Mouse (Mus musculus): ENCODE measurements around the gene Vav3.

Gene Vav3

DNA sequence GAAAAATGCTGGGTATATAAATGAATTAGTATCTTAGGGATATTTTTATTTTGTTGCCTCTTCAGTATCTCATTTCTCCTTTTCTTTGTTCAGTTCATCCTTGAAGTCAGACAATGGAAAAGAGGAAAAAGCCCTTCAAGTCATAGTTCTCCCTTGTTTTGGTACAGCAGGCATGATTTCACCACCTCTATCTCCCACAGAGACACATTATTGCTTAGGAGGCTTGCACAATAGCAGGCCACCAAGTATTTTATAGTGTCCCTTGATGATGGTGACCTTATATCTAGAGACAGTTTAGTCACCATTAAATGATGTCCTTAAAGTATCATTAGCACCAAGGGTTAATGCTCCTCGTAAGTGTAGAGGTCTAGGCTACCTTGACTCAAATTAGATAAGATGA is 171.4 kb downstream of the Vav3 start:
- DNase-seq (ENCODE audit: low read depth) = no peak

DNA sequence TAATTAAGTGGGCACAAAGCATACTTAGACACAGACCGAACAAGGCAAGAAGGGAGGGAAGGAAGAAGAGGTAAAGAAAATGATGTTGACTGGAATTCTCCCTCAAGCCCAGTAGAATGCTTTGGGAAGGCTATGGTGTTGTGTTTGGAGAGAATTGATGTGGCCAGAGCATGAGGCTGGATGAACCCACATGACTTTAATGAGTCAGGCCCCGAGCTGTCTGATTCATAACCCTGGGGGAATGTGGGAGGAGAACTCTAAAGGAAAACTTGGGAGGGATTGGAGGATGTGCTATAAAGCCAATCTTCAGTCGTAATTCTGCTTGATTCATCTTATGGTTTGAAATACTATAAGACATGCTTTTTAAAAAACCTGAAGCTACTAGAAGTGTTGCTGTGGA is 175.0 kb downstream of the Vav3 start:
- peak; percentile 87 for DNase-seq (ENCODE audit: low read depth)

DNA sequence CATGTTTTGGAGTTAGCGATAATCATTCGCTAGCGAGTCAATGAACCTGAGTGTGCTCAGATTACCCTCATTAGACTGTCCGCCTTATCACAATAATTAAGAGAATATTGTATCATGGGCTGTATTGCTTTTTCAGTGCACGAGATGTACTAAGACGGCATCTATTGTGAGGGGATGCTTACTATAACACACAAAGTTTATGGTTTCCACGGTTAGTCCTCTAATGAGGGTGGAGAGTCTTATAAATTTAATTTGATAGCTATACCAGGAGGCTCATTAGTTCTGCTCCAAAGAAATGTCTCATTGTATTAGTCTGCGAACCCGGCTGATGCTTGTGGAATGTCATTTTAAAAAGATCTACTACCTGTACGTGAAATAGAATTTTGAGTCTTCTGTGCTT is 175.9 kb downstream of the Vav3 start:
- no peak for DNase-seq (ENCODE audit: low read depth)

DNA sequence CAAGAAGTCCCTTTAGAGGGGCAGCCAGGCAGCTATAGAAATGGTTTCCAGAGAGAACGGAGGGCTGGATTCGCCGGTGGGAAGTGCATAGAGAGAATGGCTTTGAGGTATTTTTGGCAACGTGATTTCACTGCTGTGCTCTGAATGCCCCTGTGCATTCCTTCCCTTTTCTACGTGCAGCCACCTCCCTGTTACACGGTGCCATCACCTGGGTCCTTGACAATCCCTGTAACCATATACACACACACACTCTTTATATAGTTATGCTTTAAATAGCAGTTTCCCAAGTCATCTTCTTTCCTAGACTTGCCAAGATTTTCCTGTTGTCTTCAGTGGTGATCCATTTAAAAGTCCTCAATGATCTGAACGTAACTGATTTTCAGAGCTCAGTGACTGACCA is 181.7 kb downstream of the Vav3 start:
- DNase-seq (ENCODE audit: low read depth) = no peak

DNA sequence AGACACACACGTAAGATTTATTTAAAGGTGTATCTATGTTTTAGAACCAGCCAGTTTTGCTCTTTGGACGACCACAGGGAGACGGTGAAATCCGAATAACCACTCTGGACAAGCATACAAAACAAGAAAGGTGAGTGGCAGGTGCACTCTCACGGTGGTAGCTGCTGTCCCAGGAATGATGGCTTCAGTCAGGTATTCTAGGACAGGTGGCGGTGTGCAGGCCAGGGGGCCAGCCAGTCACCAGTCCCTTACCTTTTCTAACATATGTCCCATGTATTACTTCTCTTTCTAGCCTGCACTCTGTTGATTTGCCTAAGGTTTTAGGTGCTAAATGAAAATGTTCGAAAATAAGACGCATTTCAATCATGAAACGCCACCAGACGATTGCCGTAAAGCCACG is 185.4 kb downstream of the Vav3 start:
- DNase-seq (ENCODE audit: low read depth) = no peak

DNA sequence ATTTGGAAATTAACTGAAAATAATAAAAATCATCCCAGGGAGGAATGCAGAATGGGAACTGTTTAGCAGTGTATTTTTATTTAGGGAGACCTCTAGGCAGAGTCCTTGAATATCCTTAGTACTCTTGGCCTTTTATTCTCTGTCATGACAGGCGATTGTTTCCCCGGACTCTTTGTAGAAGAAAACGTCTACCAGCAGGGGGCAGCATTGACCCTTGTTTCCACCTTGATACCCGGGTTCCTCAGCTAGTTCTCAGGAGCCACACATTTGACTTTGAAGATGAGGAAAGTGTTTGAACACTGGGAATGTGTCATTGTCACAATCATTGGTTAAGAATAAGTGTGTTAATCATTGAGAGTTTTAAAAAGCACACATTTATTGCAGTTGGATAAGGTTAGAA is 185.8 kb downstream of the Vav3 start:
- peak; percentile 91 for DNase-seq (ENCODE audit: low read depth)

DNA sequence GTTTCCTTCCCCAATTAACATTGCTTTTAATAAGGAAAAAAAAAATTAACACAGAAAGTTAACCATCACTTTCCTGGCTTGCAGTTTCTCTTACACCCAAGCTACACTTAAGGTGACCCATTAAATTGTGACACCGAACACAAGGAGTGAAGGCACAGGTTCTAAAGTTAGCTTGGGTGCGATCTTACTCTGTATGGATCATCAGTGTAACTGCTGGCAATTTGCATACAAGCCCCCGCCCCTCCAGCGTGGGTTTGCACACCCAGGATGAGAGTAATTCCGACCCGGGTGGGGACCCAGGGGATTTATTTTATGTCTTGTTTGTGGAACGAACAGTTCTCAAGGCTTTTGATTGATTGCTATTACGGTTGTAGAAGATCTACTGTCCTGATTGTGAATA is 186.2 kb downstream of the Vav3 start:
- no peak for DNase-seq (ENCODE audit: low read depth)

DNA sequence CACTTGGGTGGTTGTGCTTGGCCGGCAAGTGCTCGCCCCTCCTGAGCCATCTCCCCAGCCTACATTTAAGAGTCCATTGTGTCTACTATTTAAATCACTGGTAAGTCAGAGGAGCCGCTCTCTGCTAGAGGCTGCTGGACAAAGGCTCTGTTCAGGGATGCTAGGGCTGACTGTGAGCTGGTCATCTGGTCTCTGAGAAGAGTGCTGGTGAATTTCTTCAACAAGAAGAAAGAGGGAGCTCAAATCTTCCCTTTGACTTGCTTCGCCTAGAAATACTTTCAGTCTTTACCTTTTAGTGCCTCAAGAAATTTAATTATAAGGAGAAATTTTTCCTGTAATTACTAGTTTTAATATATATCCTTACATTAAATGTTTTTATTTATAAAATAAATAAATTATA is 188.2 kb downstream of the Vav3 start:
- DNase-seq (ENCODE audit: low read depth) = peak; percentile 5

DNA sequence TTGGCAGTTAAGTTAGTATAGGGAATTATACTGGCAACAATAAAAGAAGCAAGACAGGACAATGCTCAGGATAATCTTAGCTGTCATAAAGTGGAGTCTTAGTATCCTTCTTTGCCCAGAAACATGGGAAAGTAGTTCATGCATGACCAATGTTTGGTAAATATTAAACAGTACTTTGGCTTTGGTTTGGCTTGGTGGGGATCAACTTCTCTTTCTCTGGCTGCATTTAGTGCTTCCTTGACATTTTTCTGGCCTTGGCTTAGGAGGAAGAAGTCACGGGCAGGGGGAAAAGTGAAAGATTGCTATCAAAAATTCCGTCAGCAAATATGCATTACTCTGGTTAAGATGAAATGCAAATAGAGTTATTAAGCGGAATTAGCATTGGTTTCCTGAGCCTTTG is 197.2 kb downstream of the Vav3 start:
- no peak for DNase-seq (ENCODE audit: low read depth)

DNA sequence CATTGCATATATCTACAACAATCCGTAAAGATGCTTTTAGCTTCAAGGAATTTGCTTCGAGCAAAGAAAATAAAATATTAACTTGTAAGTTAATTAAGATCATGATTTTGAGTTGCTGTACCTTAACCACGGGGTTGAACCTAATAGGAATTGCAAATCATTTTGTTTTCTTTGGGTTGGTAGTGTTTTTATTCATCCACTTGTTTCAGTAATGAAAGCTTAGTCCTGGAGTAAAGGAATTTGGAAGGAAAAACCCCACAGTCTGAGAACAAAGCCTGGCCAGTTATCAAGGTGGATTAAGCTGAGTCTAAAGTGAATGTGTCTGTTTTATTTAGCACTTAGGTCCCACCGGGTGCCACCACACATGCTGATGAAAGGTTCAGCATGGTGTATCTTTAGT is 199.6 kb downstream of the Vav3 start:
- DNase-seq (ENCODE audit: low read depth) = no peak

DNA sequence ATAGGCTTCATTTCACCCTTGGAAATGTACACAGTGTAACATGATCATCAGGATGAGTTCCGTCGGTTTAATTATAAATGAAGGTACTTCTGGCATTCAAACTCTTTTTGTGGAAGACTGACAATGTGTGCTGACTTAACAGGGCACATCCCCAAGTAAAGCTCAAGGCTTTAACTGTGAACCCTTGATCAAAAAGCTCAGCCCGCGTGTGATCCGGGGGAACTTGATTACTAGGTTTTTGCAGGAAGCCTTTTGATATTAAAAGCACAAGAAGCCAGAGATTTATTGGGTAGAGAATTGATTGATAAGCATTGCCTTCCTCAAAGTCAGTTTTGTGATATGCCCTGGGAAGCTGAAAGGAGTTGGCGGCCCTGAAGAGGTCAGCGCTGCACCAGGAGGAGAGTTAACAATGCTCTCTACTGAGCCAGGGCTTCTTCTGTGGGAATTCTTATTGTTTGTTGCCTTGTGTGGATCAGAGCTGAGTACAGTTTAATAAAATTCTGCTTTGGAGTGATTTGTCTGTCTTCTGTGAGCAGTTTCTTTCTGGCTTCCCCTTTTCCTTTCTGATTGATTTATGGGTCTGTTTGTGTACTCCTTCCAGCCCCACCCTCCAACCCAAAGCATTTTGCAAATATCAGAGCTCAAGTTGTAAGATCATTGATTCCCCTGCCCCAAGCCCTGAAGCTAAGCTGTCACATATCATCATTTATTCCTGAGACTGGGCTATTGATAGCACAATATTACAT is 204.2 kb downstream of the Vav3 start:
- no peak for DNase-seq (ENCODE audit: low read depth)

DNA sequence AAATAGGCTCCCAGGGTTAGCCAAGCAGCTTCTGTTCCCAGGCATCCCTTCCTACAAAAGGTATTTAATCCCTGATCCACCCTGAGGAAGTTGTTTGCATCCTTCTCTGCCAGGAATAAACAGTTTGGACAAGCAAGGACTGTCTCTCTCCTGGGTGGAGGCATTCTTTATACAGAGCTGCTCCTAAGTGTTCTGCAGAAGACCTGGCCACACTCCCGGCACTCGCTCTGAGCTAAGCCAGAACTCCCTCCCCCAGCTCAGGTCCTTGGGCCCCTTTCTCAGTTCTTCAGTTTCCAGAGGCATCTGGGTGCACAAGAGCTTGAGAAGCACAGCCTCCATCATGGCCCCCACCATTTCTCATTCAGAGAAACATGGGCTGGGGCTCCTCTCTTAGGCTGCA is 216.9 kb downstream of the Vav3 start:
- DNase-seq (ENCODE audit: low read depth) = no peak

DNA sequence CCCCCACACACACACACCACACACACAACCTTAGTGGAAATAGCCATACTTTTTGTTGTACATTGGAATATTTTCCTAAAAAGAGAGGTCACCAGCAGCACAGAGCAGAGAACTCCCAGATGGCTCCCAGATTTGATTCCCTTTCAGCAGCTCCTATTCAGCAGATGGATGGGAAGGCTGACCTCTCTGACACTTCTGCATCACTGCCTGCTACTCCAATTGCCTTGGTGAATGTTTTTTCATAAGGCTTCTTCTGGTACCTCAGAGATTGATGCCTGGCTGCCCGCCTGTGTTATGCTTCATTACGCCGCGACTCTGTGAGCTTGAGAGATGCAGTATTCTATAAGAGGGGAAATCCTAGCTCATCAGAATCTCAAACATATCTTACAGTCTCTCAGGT is 220.8 kb downstream of the Vav3 start:
- DNase-seq (ENCODE audit: low read depth) = no peak

DNA sequence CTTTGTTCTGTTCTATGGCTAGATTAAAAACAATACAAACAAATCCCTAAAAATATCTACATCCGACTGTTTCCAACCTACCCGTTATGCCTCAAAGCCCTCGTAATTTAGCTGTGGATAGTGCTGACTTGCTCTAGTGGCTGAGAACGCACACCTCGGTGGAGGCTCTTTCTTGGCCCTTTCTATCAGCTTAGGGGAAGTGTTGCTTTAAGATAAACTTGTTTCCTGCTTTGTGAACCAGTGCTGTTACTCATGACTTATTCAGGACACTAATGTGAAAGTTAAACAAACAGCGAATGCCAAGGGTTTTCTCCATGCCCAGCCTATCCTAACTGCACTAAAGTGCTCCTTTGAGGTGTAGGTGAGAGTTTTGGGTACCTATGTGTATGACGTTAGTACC is 221.3 kb downstream of the Vav3 start:
- no peak for DNase-seq (ENCODE audit: low read depth)

DNA sequence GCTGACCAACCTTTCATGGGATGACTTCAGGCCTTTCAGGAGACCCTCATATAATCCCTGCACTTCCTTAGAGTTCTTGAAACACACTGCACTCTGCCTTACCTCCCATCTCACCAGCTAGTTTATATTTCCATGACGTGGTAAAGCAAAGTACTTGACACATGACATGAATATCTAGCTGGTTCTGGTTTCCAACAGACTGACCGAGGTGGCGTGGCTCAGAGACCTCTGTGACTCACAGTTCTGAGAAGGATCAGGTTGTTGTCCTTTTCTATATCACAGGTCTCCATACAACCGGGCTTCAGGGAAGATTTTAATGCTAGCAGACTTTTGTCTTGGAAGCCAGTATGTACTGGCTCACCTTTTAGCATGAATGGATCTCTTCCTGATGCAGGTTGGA is 221.8 kb downstream of the Vav3 start:
- no peak for DNase-seq (ENCODE audit: low read depth)

DNA sequence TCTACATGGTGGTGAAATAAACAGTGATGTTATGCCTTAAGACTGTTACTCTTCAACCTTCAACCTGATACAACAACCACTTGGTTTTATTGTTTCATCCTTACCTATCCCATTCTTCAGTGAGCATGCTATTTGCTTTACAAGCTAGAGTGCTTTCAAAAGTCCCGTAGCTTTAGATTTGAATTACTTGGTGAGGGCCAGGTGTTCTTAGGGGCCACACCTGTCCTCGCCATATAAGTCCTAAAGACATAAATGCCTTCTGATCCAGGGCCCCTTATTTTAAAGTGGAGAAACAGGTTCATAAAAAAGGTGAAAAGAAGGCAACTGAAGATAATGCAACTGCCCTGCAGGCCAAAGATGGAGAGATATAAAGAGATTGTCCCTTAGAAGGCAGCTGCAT is 224.0 kb downstream of the Vav3 start:
- DNase-seq (ENCODE audit: low read depth) = no peak

DNA sequence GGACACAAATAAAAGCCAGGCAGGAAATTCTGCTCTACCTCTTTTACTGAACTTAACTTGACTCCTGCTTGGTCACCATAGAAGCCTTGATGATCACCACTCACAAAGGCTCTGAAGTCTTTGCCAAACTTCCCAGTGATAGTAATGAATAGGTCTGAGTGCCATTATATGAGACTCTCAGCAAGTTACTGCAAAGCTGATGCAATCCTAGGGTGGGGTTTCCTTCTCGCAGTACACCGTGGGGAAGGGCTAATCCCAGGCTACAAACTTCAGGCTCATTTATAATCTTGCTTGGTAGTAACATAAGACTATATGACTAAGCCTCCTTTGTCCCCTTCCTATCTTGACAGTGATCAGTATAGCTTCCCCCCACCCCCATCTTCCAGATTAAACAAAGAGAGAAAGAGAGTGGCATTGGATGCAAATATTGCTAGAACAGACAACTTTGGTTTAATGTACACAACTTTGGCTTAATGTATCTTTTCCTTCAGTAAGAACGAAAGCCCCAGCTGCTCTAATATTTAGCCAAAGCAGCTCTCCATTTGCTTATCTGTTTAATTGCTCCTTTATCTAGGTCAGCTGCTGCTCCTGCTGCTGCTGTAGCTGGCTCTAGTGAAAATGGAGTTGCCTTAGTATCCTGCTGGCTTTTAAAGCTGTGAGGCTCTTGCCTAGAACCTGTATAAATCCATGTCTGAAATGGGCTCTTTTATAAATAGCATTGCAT is 228.3 kb downstream of the Vav3 start:
- no peak for DNase-seq (ENCODE audit: low read depth)

DNA sequence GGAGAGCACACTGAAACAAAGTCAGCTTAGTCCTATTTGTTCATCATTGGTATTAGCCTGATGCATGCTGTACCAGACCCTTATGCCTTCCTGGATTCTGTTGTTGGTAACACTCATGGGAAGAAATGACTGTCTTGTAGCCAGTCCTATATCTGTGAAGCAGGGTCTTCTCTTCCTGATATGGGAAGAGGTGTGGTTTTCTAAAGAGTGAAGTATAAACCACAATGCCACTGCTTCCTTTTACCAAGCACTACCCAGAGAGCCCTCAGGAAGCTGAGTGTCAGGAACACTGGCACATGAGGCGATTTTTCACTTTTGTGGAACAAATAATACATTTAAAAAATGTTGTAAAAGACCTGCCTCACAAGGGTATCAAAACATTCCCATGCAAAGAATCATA is 231.0 kb downstream of the Vav3 start:
- no peak for DNase-seq (ENCODE audit: low read depth)

DNA sequence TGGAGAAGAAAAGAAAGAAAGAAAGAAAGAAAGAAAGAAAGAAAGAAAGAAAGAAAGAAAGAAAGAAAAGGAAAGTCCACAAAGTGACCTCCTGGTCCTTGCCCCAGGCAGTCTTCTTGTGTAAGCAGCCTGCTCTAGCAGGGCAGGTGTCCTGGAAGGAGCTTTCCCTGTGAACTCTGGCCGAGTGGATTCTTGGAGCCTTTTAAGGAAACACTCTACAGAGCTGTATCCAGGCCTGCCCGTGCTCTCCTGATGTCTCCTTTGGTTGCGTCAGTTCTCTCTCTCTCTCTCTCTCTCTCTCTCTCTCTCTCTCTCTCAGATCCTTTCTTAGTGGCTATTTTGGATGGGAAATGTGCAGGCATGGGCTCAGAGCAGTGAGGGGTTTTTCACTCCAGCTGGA is 232.4 kb downstream of the Vav3 start:
- DNase-seq (ENCODE audit: low read depth) = no peak

DNA sequence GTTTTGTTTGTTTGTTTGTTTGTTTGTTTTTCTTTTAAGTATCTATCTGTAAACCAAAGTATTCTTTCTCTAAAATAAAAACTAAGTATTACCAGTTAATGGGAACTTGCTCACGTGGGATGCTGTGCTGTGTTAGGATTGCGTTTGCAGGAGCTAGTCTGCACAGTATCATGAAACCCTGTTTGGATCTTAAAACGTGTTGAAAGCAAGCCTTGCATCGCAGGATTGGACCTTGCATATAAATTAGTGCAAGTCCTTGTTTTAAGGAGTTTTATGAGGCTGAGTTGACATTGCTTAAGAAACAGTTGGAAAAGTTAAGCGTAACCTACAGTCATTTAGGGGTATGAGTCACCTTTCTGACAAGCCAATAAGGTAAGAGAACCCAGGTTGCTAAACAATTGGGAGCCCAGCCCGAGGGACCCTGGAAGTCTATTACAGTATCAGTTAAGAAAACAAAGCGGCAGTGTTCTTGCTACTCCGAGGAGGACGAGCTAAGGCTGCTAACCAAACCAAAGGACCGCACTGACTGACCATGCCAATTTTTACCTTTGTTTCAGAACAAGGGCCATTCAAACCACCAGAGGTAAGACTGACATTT is 233.2 kb downstream of the Vav3 start:
- DNase-seq (ENCODE audit: low read depth) = no peak

DNA sequence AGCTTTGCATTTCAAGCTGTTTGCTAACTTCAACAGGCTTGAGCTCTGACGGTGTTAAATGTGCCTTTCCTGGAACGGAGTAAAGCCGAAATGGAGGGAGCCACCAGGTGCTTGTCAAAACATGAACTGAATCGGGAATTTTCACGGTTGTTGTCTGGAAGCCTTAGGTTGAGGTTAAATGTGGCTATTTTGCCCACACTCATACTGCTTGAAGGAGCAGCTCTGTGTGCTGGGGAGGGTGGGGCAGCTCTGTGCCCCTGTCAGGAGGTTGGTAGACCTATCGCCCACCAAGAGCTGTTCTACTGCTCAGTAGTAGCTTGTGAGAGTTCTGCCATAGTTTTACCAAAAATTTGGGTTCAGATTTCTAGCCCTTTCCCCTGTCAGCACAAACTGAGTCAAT is 233.7 kb downstream of the Vav3 start:
- DNase-seq (ENCODE audit: low read depth) = no peak

DNA sequence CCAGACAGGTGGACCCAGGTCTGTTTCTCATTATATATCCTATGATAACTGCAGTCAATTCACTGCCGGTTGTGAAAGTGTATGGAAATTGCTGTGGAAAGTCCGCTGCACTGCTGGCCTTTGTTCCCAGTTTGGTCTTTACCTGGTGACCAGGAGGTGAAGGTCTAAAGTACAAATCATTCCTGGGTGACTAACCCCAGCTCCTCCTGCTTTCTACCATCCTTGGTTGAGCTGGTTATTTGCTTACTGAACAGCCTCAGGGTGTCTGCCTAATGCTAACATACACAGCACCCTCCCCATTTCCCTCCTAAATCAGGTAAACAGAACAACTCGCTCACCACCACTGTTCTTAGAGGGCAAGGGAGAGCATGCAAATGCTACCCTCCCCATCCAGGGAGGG is 237.9 kb downstream of the Vav3 start:
- DNase-seq (ENCODE audit: low read depth) = no peak

DNA sequence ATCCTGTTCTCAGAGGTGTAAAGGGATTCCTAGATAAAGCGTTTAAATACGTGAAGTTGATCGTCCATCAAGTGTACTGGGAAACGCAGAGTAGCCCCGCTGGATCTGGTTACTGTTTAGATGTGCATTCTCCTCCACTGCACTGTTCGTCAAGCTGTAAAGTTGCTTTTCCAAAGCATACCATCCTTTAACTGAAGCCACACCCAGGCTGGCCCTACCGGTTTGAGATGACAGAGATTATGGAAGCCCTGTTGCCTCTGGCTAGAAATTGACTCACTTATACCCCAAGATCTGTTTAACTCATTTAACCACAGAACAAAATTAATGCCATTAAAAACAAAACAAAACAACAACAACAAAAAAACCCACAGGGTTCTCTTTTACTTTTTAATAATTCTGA is 238.5 kb downstream of the Vav3 start:
- DNase-seq (ENCODE audit: low read depth) = no peak

DNA sequence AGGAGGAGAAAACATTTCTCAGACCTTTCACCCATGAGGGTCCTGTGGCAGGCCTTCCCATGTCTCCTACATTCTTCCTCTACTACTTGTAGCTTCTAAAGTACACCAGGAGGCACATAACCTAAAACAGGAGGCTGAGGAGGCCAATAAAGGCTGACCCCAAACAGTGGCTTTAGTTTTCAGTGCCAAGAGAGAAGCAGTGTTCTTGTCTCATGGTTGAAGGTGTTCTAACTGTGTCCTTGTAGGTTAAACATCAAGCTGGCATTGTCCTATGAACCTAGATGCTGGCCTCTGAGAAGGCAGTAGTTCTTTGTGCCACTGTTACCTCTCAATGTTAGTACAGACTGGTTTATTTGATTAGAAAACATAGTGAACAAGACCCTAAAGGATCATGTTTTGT is 245.5 kb downstream of the Vav3 start:
- DNase-seq (ENCODE audit: low read depth) = no peak
